Mouse (Mus musculus) liver, embryonic 14.5 days (tissue): ENCODE data around the gene Clba1.

Experiments used
- CTCF ChIP-seq: IDR thresholded peaks from 2 replicates; pipeline ENCODE4 v1.5.1; 2016; ENCODE audit warnings: antibody characterized with exemption, low read depth, control low read depth
- EP300 ChIP-seq: IDR thresholded peaks from 2 replicates; pipeline ENCODE4 v1.6.1; 2016; ENCODE audit warnings: antibody characterized with exemption, low read depth

GRCm38 (mm10) chr12:112791026-112791425, 17.7 kb upstream of the Clba1 start:
- no peak for TF ChIP-seq CTCF
- no peak for TF ChIP-seq EP300
